Mouse (Mus musculus) midbrain, embryonic 16.5 days (tissue): ENCODE data around the gene B3gnt2. TPM values are rescaled to one million over a fixed set of nuclear protein-coding genes. Genes with fewer than 3 reads are reported as not detected.

Experiments
- ATAC-seq: fragments of 200-750 bp; cut with Nextera tagmentation; 2 replicates; pipeline ENCODE4 v1.8.0; 2017; ENCODE audit warnings: moderate TSS enrichment
- H3K27ac ChIP-seq: fragments of 300-500 bp; sonication (generic); 2 replicates; pipeline ENCODE4 v1.5.1; 2014; ENCODE audit warnings: mild to moderate bottlenecking, low read length, mixed read lengths
- H3K27me3 ChIP-seq: fragments of 300-500 bp; sonication (generic); 2 replicates; pipeline ENCODE4 v1.6.1; 2014; ENCODE audit warnings: low read depth, low read length, mixed read lengths; ENCODE audit not compliant: control insufficient read depth, insufficient read depth
- H3K36me3 ChIP-seq: fragments of 300-500 bp; sonication (generic); 2 replicates; pipeline ENCODE4 v1.6.1; 2014; ENCODE audit warnings: mild to moderate bottlenecking, low read length, moderate library complexity, mixed read lengths; ENCODE audit not compliant: control insufficient read depth, insufficient read depth
- H3K4me1 ChIP-seq: fragments of 300-500 bp; sonication (generic); 2 replicates; pipeline ENCODE4 v1.6.1; 2014; ENCODE audit warnings: mild to moderate bottlenecking, low read length, mixed read lengths; ENCODE audit not compliant: control insufficient read depth, insufficient read depth
- H3K4me2 ChIP-seq: fragments of 300-500 bp; sonication (generic); 2 replicates; pipeline ENCODE4 v1.6.1; 2014; ENCODE audit warnings: mild to moderate bottlenecking, low read length, mixed read lengths
- H3K4me3 ChIP-seq: fragments of 300-500 bp; sonication (generic); 2 replicates; pipeline ENCODE4 v1.5.1; 2014; ENCODE audit warnings: low read depth, mild to moderate bottlenecking, low read length, moderate library complexity, mixed read lengths
- H3K9ac ChIP-seq: fragments of 300-500 bp; sonication (generic); 2 replicates; pipeline ENCODE4 v1.6.1; 2014; ENCODE audit warnings: low read depth, low read length, mixed read lengths
- H3K9me3 ChIP-seq: fragments of 300-500 bp; sonication (generic); replicated peaks from 2 replicates; pipeline ENCODE4 v1.6.1; 2014; ENCODE audit warnings: mild to moderate bottlenecking, low read length, mixed read lengths; ENCODE audit not compliant: control insufficient read depth, poor library complexity, severe bottlenecking
- WGBS: fragments of 180-500 bp; shearing (Covaris S2); extraction: QIAGEN DNeasy Blood & Tissue Kit; methylation state at CpG from one replicate; pipeline ENCODE4 v1.1.7; 2014; 5-methylcytosine and 5-hydroxymethylcytosine counted together
- polyA plus RNA-seq: library from polyadenylated mRNA; unstranded; fragments of >200 nt; fragmentation: Nextera tagmentation; extraction: Ambion mirVana; gene quantifications from 2 replicates; pipeline ENCODE4 v1.2.1, GENCODE M21; 2015

B3gnt2 gene
- 1.6 and 3.5 TPM in 2 replicates for polyA plus RNA-seq

- WGBS: 6% methylated on average over 41 of the region's 41 CpGs
- Histone ChIP-seq H3K4me2 (peak within 1 kb of the TSS; percentile 100), H3K36me3 (no peaks in the 10 kb centered on the region), H3K9me3 (no peaks in the 10 kb centered on the region), H3K27me3 (peaks cover 42% of the 10 kb centered on the region), H3K9ac (peak within 1 kb of the TSS; percentile 73), H3K4me3 (peak within 1 kb of the TSS; percentile 82), H3K27ac (no peak within 1 kb of the TSS), H3K4me1 (peaks cover 17% of the 10 kb centered on the region)
- ATAC-seq: peak; percentile 33
These were observed at the start of gene B3gnt2 for GRCm38 (mm10) chr11:22860335-22861227. B3gnt2 (minus strand) TSS chr11:22860961.

DNA sequence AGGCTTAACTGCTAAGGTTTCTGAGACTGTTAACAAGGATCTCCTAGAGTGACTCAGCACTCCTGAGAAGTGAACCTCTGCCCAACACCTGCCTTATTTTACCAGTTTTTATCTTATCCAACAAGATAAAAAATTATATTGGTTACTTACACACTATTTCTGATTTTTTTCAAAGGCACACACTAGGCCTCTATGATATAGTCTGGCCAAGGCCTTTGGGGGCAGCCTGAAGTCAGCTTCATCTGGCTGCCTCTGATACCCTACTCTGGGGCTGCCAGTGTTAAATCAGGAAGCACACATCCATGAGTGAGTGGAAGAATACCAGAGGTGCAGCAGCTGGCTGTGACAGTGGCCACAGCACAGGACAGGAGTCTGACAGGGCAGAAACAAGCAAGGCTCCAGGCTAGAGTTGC lies 45.7 kb upstream of the B3gnt2 start:
- Histone ChIP-seq H3K27ac (no peak overlapping the region), H3K9ac (no peak overlapping the region), H3K36me3 (no peaks in the 10 kb centered on the region), H3K9me3 (no peaks in the 10 kb centered on the region), H3K27me3 (no peaks in the 10 kb centered on the region), H3K4me2 (no peak overlapping the region), H3K4me1 (no peaks in the 10 kb centered on the region), H3K4me3 (no peak overlapping the region)
- no peak for ATAC-seq

DNA sequence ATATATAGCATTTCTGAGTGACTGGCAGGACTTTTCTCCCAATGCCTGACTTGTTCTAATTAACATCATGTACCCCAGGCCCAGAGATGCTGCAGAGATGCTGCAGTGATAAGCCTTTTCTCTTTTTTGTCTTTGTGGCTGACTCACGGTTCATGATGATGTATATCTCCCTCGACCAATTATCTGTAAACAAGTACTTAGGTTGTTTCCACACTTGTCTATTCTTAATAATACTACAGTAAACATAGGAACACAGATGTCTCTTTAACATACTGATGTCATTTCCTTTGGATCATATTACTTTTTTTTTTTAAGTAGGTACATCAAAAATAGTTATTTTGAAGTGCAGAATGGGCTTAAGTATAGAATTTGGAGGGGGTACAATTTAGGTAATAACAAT lies 42.2 kb upstream of the B3gnt2 start:
- Histone ChIP-seq H3K9me3 (no peaks in the 10 kb centered on the region), H3K4me3 (no peak overlapping the region), H3K4me1 (no peaks in the 10 kb centered on the region), H3K27me3 (no peaks in the 10 kb centered on the region), H3K27ac (no peak overlapping the region), H3K4me2 (no peak overlapping the region), H3K36me3 (no peaks in the 10 kb centered on the region), H3K9ac (no peak overlapping the region)
- ATAC-seq: no peak
- 82% methylated on average over 2 of the region's 2 CpGs for WGBS

GRCm38 (mm10) chr11:22900041-22900440 lies 39.3 kb upstream of the B3gnt2 start:
- H3K4me3 ChIP-seq: no peak overlapping the region
- H3K9ac ChIP-seq: no peak overlapping the region
- H3K4me2 ChIP-seq: no peak overlapping the region
- 92% methylated on average over 3 of the region's 3 CpGs for WGBS
- H3K4me1 ChIP-seq: no peaks in the 10 kb centered on the region
- no peaks in the 10 kb centered on the region for H3K36me3 ChIP-seq
- no peaks in the 10 kb centered on the region for H3K27me3 ChIP-seq
- H3K9me3 ChIP-seq: no peaks in the 10 kb centered on the region
- ATAC-seq: no peak
- H3K27ac ChIP-seq: no peak overlapping the region

DNA sequence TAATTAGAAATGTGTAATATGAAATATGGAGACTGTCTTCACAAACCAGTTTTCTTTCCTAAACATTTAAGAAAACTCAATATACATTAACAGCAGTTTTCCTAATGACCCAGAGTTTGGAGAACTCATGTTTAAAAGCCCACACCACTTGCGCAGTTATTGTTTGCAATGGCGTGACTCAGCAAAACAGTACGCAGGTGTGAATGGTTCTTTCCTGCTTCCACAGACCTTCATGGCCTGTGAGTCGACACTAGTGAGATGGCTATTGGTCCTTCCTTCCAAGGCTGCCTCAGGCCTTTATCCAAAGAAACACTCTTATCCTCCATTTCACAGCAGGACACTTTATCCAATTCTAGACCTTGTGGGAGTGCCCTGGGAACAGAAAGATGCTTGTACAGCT lies 36.9 kb upstream of the B3gnt2 start:
- 94% methylated on average over 4 of the region's 4 CpGs for WGBS
- Histone ChIP-seq H3K9ac (no peak overlapping the region), H3K36me3 (no peaks in the 10 kb centered on the region), H3K27me3 (no peaks in the 10 kb centered on the region), H3K27ac (no peak overlapping the region), H3K4me2 (no peak overlapping the region), H3K4me1 (no peaks in the 10 kb centered on the region), H3K9me3 (no peaks in the 10 kb centered on the region), H3K4me3 (no peak overlapping the region)
- no peak for ATAC-seq

- ATAC-seq: no peak
These were observed 36.4 kb upstream of the B3gnt2 start for GRCm38 (mm10) chr11:22897127-22897526.

DNA sequence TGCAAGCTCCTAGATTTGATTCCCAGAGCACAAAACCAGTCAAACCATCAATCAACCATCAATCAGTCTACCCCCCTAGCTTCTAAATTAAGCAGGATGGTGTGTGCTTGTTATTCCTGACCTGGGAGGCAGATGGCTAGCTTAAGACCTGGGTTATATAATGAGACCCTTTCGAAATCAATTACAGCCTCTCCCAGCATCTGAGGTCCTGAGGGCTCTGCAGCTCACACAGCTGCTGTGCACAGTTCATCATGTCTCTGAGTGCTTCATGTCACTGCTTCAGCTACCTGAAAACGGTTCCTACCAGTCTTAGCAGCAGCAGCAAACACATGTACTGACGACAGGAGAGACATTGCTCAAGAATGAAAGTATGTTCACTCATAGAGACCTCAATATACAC lies 32.3 kb upstream of the B3gnt2 start:
- H3K4me1 ChIP-seq: no peaks in the 10 kb centered on the region
- WGBS: 52% methylated on average over 3 of the region's 3 CpGs
- no peak overlapping the region for H3K4me2 ChIP-seq
- no peak for ATAC-seq
- H3K4me3 ChIP-seq: no peak overlapping the region
- no peaks in the 10 kb centered on the region for H3K27me3 ChIP-seq
- no peaks in the 10 kb centered on the region for H3K36me3 ChIP-seq
- no peaks in the 10 kb centered on the region for H3K9me3 ChIP-seq
- H3K9ac ChIP-seq: no peak overlapping the region
- H3K27ac ChIP-seq: no peak overlapping the region

More at GRCm38 (mm10) chr11:22897127-22897526, 36.4 kb upstream of the B3gnt2 start:
- Histone ChIP-seq H3K27me3 (no peaks in the 10 kb centered on the region), H3K27ac (no peak overlapping the region), H3K4me3 (no peak overlapping the region), H3K9ac (no peak overlapping the region), H3K9me3 (no peaks in the 10 kb centered on the region), H3K4me2 (no peak overlapping the region), H3K36me3 (no peaks in the 10 kb centered on the region), H3K4me1 (no peaks in the 10 kb centered on the region)
- 92% methylated on average over 4 of the region's 4 CpGs for WGBS

- H3K9ac ChIP-seq: no peak overlapping the region
- H3K27ac ChIP-seq: no peak overlapping the region
- no peaks in the 10 kb centered on the region for H3K27me3 ChIP-seq
- 73% methylated on average over 6 of the region's 6 CpGs for WGBS
- H3K4me2 ChIP-seq: no peak overlapping the region
- no peak for ATAC-seq
- no peaks in the 10 kb centered on the region for H3K9me3 ChIP-seq
- no peaks in the 10 kb centered on the region for H3K4me1 ChIP-seq
- no peak overlapping the region for H3K4me3 ChIP-seq
- H3K36me3 ChIP-seq: no peaks in the 10 kb centered on the region
These were observed 31.7 kb upstream of the B3gnt2 start for GRCm38 (mm10) chr11:22892466-22892865.

DNA sequence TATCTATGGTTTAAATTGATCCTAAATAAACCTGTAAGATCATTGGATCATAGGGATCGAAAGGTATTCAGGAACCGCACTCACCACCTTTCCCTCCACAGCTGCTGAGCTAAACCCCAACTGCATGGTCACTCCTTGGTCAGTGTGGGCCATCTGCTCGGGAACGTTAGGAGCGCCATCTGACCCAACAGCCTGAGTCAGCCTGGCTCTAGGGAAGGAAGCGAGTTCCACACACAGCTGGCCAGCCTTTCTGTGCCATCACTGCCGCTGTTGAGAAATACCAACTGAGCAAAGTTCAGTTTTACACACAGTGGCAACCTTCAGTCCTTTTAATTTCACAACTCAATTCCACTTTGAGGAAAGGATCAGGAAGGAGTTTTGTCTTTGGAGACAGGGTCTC lies 31.1 kb upstream of the B3gnt2 start:
- H3K4me1 ChIP-seq: no peaks in the 10 kb centered on the region
- WGBS: 94% methylated on average over 7 of the region's 7 CpGs
- H3K36me3 ChIP-seq: no peaks in the 10 kb centered on the region
- no peak overlapping the region for H3K9ac ChIP-seq
- H3K27ac ChIP-seq: no peak overlapping the region
- no peak overlapping the region for H3K4me2 ChIP-seq
- ATAC-seq: no peak
- no peaks in the 10 kb centered on the region for H3K27me3 ChIP-seq
- no peak overlapping the region for H3K4me3 ChIP-seq
- H3K9me3 ChIP-seq: no peaks in the 10 kb centered on the region
